Mouse (Mus musculus) midbrain, embryonic 11.5 days (tissue): ENCODE data around the gene Dusp3. TPM values are rescaled to one million over a fixed set of nuclear protein-coding genes. Genes with fewer than 3 reads are reported as not detected.

Source experiments
- ATAC-seq: fragments of 200-750 bp; cut with Nextera tagmentation; 2 replicates; pipeline ENCODE4 v1.8.0; 2017; ENCODE audit warnings: moderate TSS enrichment, moderate library complexity; ENCODE audit not compliant: low FRiP score
- DNase-seq: peaks from one replicate; pipeline ENCODE4 v3.0.0; 2015; ENCODE audit warnings: low spot score; ENCODE audit errors: missing footprints
- H3K27ac ChIP-seq: fragments of 300-500 bp; sonication (generic); 2 replicates; pipeline ENCODE4 v1.5.1; 2014; ENCODE audit warnings: low read depth, low read length
- H3K27me3 ChIP-seq: fragments of 300-500 bp; sonication (generic); 2 replicates; pipeline ENCODE4 v1.6.1; 2014; ENCODE audit warnings: mild to moderate bottlenecking, low read length, moderate library complexity, mixed read lengths; ENCODE audit not compliant: control insufficient read depth, insufficient read depth
- H3K36me3 ChIP-seq: fragments of 300-500 bp; sonication (generic); 2 replicates; pipeline ENCODE4 v1.6.1; 2014; ENCODE audit warnings: mild to moderate bottlenecking, low read length, moderate library complexity, mixed read lengths; ENCODE audit not compliant: control insufficient read depth, insufficient read depth
- H3K4me1 ChIP-seq: fragments of 300-500 bp; sonication (generic); 2 replicates; pipeline ENCODE4 v1.6.1; 2014; ENCODE audit warnings: low read length; ENCODE audit not compliant: control insufficient read depth, insufficient read depth
- H3K4me2 ChIP-seq: fragments of 300-500 bp; sonication (generic); 2 replicates; pipeline ENCODE4 v1.6.1; 2014; ENCODE audit warnings: mild to moderate bottlenecking, moderate library complexity
- H3K4me3 ChIP-seq: fragments of 300-500 bp; sonication (generic); 2 replicates; pipeline ENCODE4 v1.5.1; 2014; ENCODE audit warnings: low read depth, low read length
- H3K9ac ChIP-seq: fragments of 300-500 bp; sonication (generic); 2 replicates; pipeline ENCODE4 v1.6.1; 2014; ENCODE audit warnings: low read length
- H3K9me3 ChIP-seq: fragments of 300-500 bp; sonication (generic); 2 replicates; pipeline ENCODE4 v1.6.1; 2016; ENCODE audit warnings: low read length; ENCODE audit not compliant: control insufficient read depth
- WGBS: fragments of 180-500 bp; shearing (Covaris S2); extraction: QIAGEN DNeasy Blood & Tissue Kit; methylation state at CpG from one replicate; pipeline ENCODE4 v1.1.7; 2014; 5-methylcytosine and 5-hydroxymethylcytosine counted together
- polyA plus RNA-seq: library from polyadenylated mRNA; unstranded; fragments of >200 nt; fragmentation: Nextera tagmentation; extraction: Ambion mirVana; gene quantifications from 2 replicates; pipeline ENCODE4 v1.2.1, GENCODE M21; 2014

Dusp3 gene
- polyA plus RNA-seq, 1 experiment from 2014 or later, result 11.6 TPM

- Histone ChIP-seq H3K4me3 (no peak overlapping the region), H3K27ac (no peak overlapping the region), H3K9ac (no peak overlapping the region), H3K4me2 (no peak overlapping the region), H3K36me3 (no peaks in the 10 kb centered on the region), H3K4me1 (peaks cover 11% of the 10 kb centered on the region), H3K9me3 (no peaks in the 10 kb centered on the region), H3K27me3 (no peaks in the 10 kb centered on the region)
- DNase-seq (no peak), ATAC-seq (no peak)
- 91% methylated on average over 5 of the region's 5 CpGs for WGBS
These were observed 36.8 kb downstream of the Dusp3 start for GRCm38 (mm10) chr11:101950021-101950420.

GRCm38 (mm10) chr11:101946525-101946924, 40.3 kb downstream of the Dusp3 start:
- ATAC-seq, result no peak
- no peak for DNase-seq
- H3K4me2 ChIP-seq, result no peak overlapping the region
- no peak overlapping the region for H3K4me3 ChIP-seq
- no peaks in the 10 kb centered on the region for H3K36me3 ChIP-seq
- 19% methylated on average over 5 of the region's 5 CpGs for WGBS
- no peaks in the 10 kb centered on the region for H3K9me3 ChIP-seq
- no peak overlapping the region for H3K27ac ChIP-seq
- H3K27me3 ChIP-seq, result no peaks in the 10 kb centered on the region
- no peak overlapping the region for H3K9ac ChIP-seq
- H3K4me1 ChIP-seq, result peaks cover 2% of the 10 kb centered on the region; the same call in 1 of the 2 replicates

GRCm38 (mm10) chr11:101943055-101943454, 43.8 kb downstream of the Dusp3 start:
- H3K9me3 ChIP-seq, result no peaks in the 10 kb centered on the region
- 32% methylated on average over 3 of the region's 3 CpGs for WGBS
- H3K4me1 ChIP-seq, result peaks cover 2% of the 10 kb centered on the region; the same call in 1 of the 2 replicates
- H3K4me2 ChIP-seq, result no peak overlapping the region
- H3K27ac ChIP-seq, result no peak overlapping the region
- no peak for DNase-seq
- peaks cover 3% of the 10 kb centered on the region; the same call in 1 of the 2 replicates for H3K27me3 ChIP-seq
- no peaks in the 10 kb centered on the region for H3K36me3 ChIP-seq
- no peak overlapping the region for H3K9ac ChIP-seq
- ATAC-seq, result no peak
- no peak overlapping the region for H3K4me3 ChIP-seq

- H3K27ac ChIP-seq, result no peak overlapping the region
- peak overlapping the region; percentile 78 for H3K4me2 ChIP-seq
- H3K27me3 ChIP-seq, result peaks cover 13% of the 10 kb centered on the region; the same call in 1 of the 2 replicates
- peaks cover 4% of the 10 kb centered on the region for H3K4me1 ChIP-seq
- H3K36me3 ChIP-seq, result no peaks in the 10 kb centered on the region
- DNase-seq (peak; percentile 96), ATAC-seq (no peak)
- WGBS, result under 1% methylated on average over 32 of the region's 32 CpGs
- H3K9me3 ChIP-seq, result no peaks in the 10 kb centered on the region
- H3K4me3 ChIP-seq, result peak overlapping the region; percentile 39
- H3K9ac ChIP-seq, result peak overlapping the region; percentile 68
These were observed 49.7 kb downstream of the Dusp3 start for GRCm38 (mm10) chr11:101937108-101937507.

DNA sequence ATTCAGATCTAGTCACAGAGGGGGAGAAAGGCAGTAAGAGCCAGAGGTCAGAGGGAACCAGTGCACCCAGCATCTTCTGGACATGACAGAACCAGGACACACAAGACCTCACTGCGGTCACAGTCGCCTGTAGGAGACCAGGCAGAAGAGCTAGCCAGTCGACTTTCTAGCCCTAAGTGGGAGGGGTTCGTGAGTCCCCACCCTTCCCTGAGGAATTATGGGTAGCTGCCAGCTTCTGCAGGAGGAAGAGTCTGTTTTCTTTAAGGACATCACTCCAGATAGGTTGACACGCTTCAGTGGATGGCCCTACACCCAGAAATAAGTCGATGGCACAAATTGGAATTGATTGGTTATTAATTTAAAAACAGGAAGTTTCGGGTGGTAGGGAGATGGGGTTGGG, 50.4 kb downstream of the Dusp3 start:
- DNase-seq, result no peak
- H3K36me3 ChIP-seq, result no peaks in the 10 kb centered on the region
- H3K4me3 ChIP-seq, result no peak overlapping the region
- H3K4me1 ChIP-seq, result peaks cover 4% of the 10 kb centered on the region
- no peak for ATAC-seq
- peaks cover 13% of the 10 kb centered on the region; the same call in 1 of the 2 replicates for H3K27me3 ChIP-seq
- no peak overlapping the region for H3K9ac ChIP-seq
- WGBS, result 26% methylated on average over 7 of the region's 7 CpGs
- H3K27ac ChIP-seq, result no peak overlapping the region
- H3K4me2 ChIP-seq, result peak overlapping the region; percentile 78; the same call in 1 of the 2 replicates
- no peaks in the 10 kb centered on the region for H3K9me3 ChIP-seq

- H3K9ac ChIP-seq, result no peak overlapping the region
- DNase-seq, result no peak
- H3K27ac ChIP-seq, result no peak overlapping the region
- no peaks in the 10 kb centered on the region for H3K36me3 ChIP-seq
- peaks cover 4% of the 10 kb centered on the region for H3K4me1 ChIP-seq
- H3K4me2 ChIP-seq, result no peak overlapping the region
- 85% methylated on average over 3 of the region's 3 CpGs for WGBS
- no peak for ATAC-seq
- no peaks in the 10 kb centered on the region for H3K9me3 ChIP-seq
- no peak overlapping the region for H3K4me3 ChIP-seq
- H3K27me3 ChIP-seq, result peaks cover 13% of the 10 kb centered on the region; the same call in 1 of the 2 replicates
These were observed 51.1 kb downstream of the Dusp3 start for GRCm38 (mm10) chr11:101935743-101936142.

DNA sequence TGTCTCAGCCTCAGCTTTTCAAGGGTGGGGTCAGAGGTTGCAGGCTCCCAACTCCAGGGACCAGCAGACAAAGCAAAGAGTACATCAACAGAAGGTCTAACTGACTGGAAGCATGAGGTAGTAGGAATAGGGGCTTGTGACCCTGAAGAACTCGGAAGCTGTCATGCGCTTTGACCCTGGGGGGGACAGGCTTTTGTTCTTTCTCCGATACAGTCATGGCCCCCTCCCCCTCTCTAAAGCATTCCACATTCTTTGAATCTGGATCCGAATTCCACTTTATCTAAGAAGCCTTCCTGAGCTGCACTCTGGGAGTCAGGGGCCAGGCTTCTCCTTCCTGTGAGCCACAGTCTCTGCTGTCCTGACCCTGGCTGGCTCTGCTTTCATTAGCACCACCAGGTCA, 54.8 kb downstream of the Dusp3 start:
- H3K27me3 ChIP-seq, result peaks cover 3% of the 10 kb centered on the region; the same call in 1 of the 2 replicates
- H3K9ac ChIP-seq, result no peak overlapping the region
- H3K4me2 ChIP-seq, result no peak overlapping the region
- H3K36me3 ChIP-seq, result no peaks in the 10 kb centered on the region
- no peaks in the 10 kb centered on the region for H3K9me3 ChIP-seq
- peaks cover 3% of the 10 kb centered on the region for H3K4me1 ChIP-seq
- no peak overlapping the region for H3K27ac ChIP-seq
- DNase-seq, result no peak
- no peak for ATAC-seq
- WGBS, result 66% methylated on average over 4 of the region's 4 CpGs
- no peak overlapping the region for H3K4me3 ChIP-seq

GRCm38 (mm10) chr11:101928030-101928762, 58.6 kb downstream of the Dusp3 start:
- no peak for ATAC-seq
- Histone ChIP-seq H3K27me3 (no peaks in the 10 kb centered on the region), H3K4me2 (no peak overlapping the region), H3K36me3 (no peaks in the 10 kb centered on the region), H3K9me3 (no peaks in the 10 kb centered on the region), H3K27ac (no peak overlapping the region), H3K4me3 (no peak overlapping the region), H3K9ac (no peak overlapping the region), H3K4me1 (no peaks in the 10 kb centered on the region)
- WGBS, result 34% methylated on average over 25 of the region's 25 CpGs
- DNase-seq, result peak; percentile 91

DNA sequence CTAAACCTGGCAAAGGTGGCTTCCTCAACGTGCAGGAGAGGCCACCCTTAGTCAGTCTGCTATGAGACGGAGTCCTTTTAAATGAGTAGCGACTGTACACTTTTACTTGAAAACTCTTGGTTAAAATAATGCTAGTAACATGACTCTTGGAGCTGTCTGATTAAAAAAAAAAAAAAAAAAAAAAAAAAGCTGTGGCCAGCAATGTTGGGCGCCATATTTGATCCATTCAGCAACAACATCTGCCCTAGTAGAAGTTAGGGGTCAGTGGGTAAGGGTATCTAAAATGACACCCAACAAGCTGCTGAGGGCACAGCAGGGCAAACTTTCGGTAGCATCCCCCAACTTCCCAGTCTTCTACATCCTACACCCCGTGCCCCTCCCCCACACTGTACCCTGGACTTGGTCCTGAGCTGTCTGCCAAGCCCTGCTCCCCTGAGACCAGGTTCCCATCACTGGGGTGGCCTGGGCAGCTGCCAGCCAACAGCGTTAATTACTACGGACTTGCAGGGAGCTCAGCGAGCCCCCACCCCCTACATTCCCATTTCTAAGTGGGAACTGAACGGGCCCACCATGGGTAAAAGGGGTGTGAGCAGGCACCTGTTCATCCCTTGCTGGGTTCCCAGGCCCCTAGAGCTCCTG, 59.7 kb downstream of the Dusp3 start:
- Histone ChIP-seq H3K27ac (no peak overlapping the region), H3K4me2 (no peak overlapping the region), H3K4me1 (no peaks in the 10 kb centered on the region), H3K27me3 (no peaks in the 10 kb centered on the region), H3K9me3 (no peaks in the 10 kb centered on the region), H3K4me3 (no peak overlapping the region), H3K9ac (no peak overlapping the region), H3K36me3 (no peaks in the 10 kb centered on the region)
- DNase-seq (no peak), ATAC-seq (no peak)
- 88% methylated on average over 10 of the region's 10 CpGs for WGBS
